Mouse (Mus musculus): Measurements from ENCODE around the gene Rars. TPM values are rescaled to one million over a fixed set of nuclear protein-coding genes. Genes with fewer than 3 reads are reported as not detected.

Rars gene
- polyA plus RNA-seq, 2 experiments, result 35.4 to 54.8 TPM

GRCm38 (mm10) chr11:35873624-35874244, 39.4 kb upstream of the Rars start:
- Histone ChIP-seq H3K27me3 (ENCODE audit: control insufficient read depth, insufficient read depth, low read length) (no peaks in the 10 kb centered on the region), H3K4me1 (replicated peaks; ENCODE audit: control insufficient read depth in 2 of 2, insufficient read depth in 2 of 2, low read length in 1 of 2) (no peaks in the 10 kb centered on the region), H3K9me3 (ENCODE audit: control insufficient read depth, low read length) (no peaks in the 10 kb centered on the region), H3K27ac (no peak overlapping the region), H3K4me2 (ENCODE audit: low read depth) (no peak overlapping the region), H3K9ac (replicated peaks) (no peak overlapping the region), H3K36me3 (replicated peaks; ENCODE audit: control insufficient read depth, insufficient read depth, low read depth) (no peaks in the 10 kb centered on the region), H3K4me3 (ENCODE audit: insufficient read depth in 1 of 2, low read depth in 2 of 2, low read length in 2 of 2) (no peak overlapping the region)
- ATAC-seq (ENCODE audit: insufficient read depth) (no peak), DNase-seq (ENCODE audit: low read depth in 3 of 3, low spot score in 3 of 3) (no peak)
- TF ChIP-seq EP300 (IDR thresholded peaks at IDR 0.05; ENCODE audit: low read depth), result no peak
- TF ChIP-seq CTCF (IDR thresholded peaks at IDR 0.05; ENCODE audit: low read depth), result no peak
- 52% methylated on average over 21 of the region's 21 CpGs for WGBS (ENCODE audit: insufficient replicate concordance)

- Histone ChIP-seq H3K4me3 (ENCODE audit: insufficient read depth in 1 of 2, low read depth in 2 of 2, low read length in 2 of 2) (no peak overlapping the region), H3K36me3 (replicated peaks; ENCODE audit: control insufficient read depth, insufficient read depth, low read depth) (no peaks in the 10 kb centered on the region), H3K9me3 (ENCODE audit: control insufficient read depth, low read length) (no peaks in the 10 kb centered on the region), H3K4me1 (replicated peaks; ENCODE audit: control insufficient read depth in 2 of 2, insufficient read depth in 2 of 2, low read length in 1 of 2) (no peaks in the 10 kb centered on the region), H3K27me3 (ENCODE audit: control insufficient read depth, insufficient read depth, low read length) (no peaks in the 10 kb centered on the region), H3K9ac (replicated peaks) (no peak overlapping the region), H3K27ac (no peak overlapping the region), H3K4me2 (ENCODE audit: low read depth) (no peak overlapping the region)
- WGBS (ENCODE audit: insufficient replicate concordance), result 41% methylated on average over 9 of the region's 9 CpGs
- ATAC-seq (ENCODE audit: insufficient read depth) (no peak), DNase-seq (ENCODE audit: low read depth in 3 of 3, low spot score in 3 of 3) (no peak)
- no peak for TF ChIP-seq CTCF (IDR thresholded peaks at IDR 0.05; ENCODE audit: low read depth)
- TF ChIP-seq EP300 (IDR thresholded peaks at IDR 0.05; ENCODE audit: low read depth), result no peak
These were observed 36.7 kb upstream of the Rars start for GRCm38 (mm10) chr11:35870961-35871360.

- Histone ChIP-seq H3K4me2 (ENCODE audit: low read depth) (no peak overlapping the region), H3K4me3 (ENCODE audit: insufficient read depth in 1 of 2, low read depth in 2 of 2, low read length in 2 of 2) (no peak overlapping the region), H3K4me1 (replicated peaks; ENCODE audit: control insufficient read depth in 2 of 2, insufficient read depth in 2 of 2, low read length in 1 of 2) (no peaks in the 10 kb centered on the region), H3K9ac (replicated peaks) (no peak overlapping the region), H3K27me3 (ENCODE audit: control insufficient read depth, insufficient read depth, low read length) (no peaks in the 10 kb centered on the region), H3K27ac (no peak overlapping the region), H3K9me3 (ENCODE audit: control insufficient read depth, low read length) (no peaks in the 10 kb centered on the region), H3K36me3 (replicated peaks; ENCODE audit: control insufficient read depth, insufficient read depth, low read depth) (no peaks in the 10 kb centered on the region)
- no peak for TF ChIP-seq CTCF (IDR thresholded peaks at IDR 0.05; ENCODE audit: low read depth)
- TF ChIP-seq EP300 (IDR thresholded peaks at IDR 0.05; ENCODE audit: low read depth), result no peak
- ATAC-seq (ENCODE audit: insufficient read depth) (no peak), DNase-seq (ENCODE audit: low read depth in 3 of 3, low spot score in 3 of 3) (no peak)
- 52% methylated on average over 7 of the region's 7 CpGs for WGBS (ENCODE audit: insufficient replicate concordance)
These were observed 31.8 kb upstream of the Rars start for GRCm38 (mm10) chr11:35866140-35866539.

GRCm38 (mm10) chr11:35864981-35865604, 30.8 kb upstream of the Rars start:
- H3K27me3 ChIP-seq (ENCODE audit: control insufficient read depth, insufficient read depth, low read length), result no peaks in the 10 kb centered on the region
- DNase-seq (ENCODE audit: low read depth in 3 of 3, low spot score in 3 of 3), result no peak
- no peak overlapping the region for H3K27ac ChIP-seq
- H3K9me3 ChIP-seq (ENCODE audit: control insufficient read depth, low read length), result no peaks in the 10 kb centered on the region
- no peak overlapping the region for H3K4me2 ChIP-seq (ENCODE audit: low read depth)
- H3K9ac ChIP-seq (replicated peaks), result no peak overlapping the region
- TF ChIP-seq EP300 (IDR thresholded peaks at IDR 0.05; ENCODE audit: low read depth) (no peak), CTCF (IDR thresholded peaks at IDR 0.05; ENCODE audit: low read depth) (no peak)
- H3K36me3 ChIP-seq (replicated peaks; ENCODE audit: control insufficient read depth, insufficient read depth, low read depth), result no peaks in the 10 kb centered on the region
- ATAC-seq (ENCODE audit: insufficient read depth), result no peak
- no peaks in the 10 kb centered on the region for H3K4me1 ChIP-seq (replicated peaks; ENCODE audit: control insufficient read depth in 2 of 2, insufficient read depth in 2 of 2, low read length in 1 of 2)
- WGBS (ENCODE audit: insufficient replicate concordance), result 45% methylated on average over 9 of the region's 9 CpGs
- H3K4me3 ChIP-seq (ENCODE audit: insufficient read depth in 1 of 2, low read depth in 2 of 2, low read length in 2 of 2), result no peak overlapping the region

- TF ChIP-seq EP300 (IDR thresholded peaks at IDR 0.05; ENCODE audit: low read depth), result no peak
- TF ChIP-seq CTCF (IDR thresholded peaks at IDR 0.05; ENCODE audit: low read depth), result no peak
- Histone ChIP-seq H3K36me3 (replicated peaks; ENCODE audit: control insufficient read depth, insufficient read depth, low read depth) (no peaks in the 10 kb centered on the region), H3K27me3 (ENCODE audit: control insufficient read depth, insufficient read depth, low read length) (no peaks in the 10 kb centered on the region), H3K27ac (no peak overlapping the region), H3K9ac (replicated peaks) (no peak overlapping the region), H3K4me2 (ENCODE audit: low read depth) (no peak overlapping the region), H3K9me3 (ENCODE audit: control insufficient read depth, low read length) (no peaks in the 10 kb centered on the region), H3K4me3 (ENCODE audit: insufficient read depth in 1 of 2, low read depth in 2 of 2, low read length in 2 of 2) (no peak overlapping the region), H3K4me1 (replicated peaks; ENCODE audit: control insufficient read depth in 2 of 2, insufficient read depth in 2 of 2, low read length in 1 of 2) (no peaks in the 10 kb centered on the region)
- WGBS (ENCODE audit: insufficient replicate concordance), result 62% methylated on average over 5 of the region's 5 CpGs
- ATAC-seq (ENCODE audit: insufficient read depth) (no peak), DNase-seq (ENCODE audit: low read depth in 3 of 3, low spot score in 3 of 3) (no peak)
These were observed 29.3 kb upstream of the Rars start for GRCm38 (mm10) chr11:35863653-35864052.
